Mouse (Mus musculus): ENCODE measurements around the gene Stk19. TPM values are rescaled to one million over a fixed set of nuclear protein-coding genes. Genes with fewer than 3 reads are reported as not detected.
"Not testable (repeated sequence)": the region's sequence is repeated elsewhere in the genome, so short reads cannot be mapped to it uniquely, and the experiment has no call there.

The Stk19 gene
- polyA plus RNA-seq, 1 experiment = 29.9 TPM

DNA sequence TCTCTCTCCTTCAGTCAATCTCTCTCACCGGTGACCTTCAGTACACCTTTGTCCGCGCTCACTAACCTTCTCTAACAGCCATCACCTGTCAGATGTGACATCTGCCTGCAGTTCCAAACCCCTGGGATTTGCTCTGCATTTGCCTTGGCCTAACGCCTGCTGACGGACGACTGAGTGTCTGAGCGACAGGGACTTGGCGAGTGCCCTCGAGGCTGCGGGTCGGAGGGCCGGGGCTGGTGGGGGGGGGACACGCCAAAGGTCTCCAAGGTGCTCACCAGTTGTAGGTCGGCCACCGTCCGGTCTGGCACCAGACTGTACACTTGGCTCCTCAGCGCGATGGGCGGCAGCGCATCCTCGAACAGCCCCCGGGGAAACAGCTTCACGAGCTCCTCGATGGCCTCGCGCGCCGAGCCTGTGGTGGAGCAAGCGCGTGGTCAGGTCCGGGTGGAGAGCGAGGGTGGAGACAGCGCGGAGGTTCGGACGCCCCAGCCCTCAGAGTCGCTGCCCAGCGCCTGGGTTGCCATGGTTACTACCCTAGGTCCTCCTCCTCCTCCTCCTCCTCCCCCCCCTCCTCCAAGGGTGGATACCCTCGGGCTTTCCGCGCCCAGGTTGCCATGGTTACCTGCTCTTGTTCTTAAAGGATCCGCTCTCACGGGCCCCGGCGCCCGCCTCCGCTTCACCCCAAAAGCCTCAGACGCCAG is 440 bp downstream of the Stk19 start:
- Histone ChIP-seq H3K4me3 (peak overlapping the region; percentile 96), H3K36me3 (ENCODE audit: control insufficient read depth, insufficient read depth) (no peaks in the 10 kb centered on the region)
- TF ChIP-seq POLR2A (IDR thresholded peaks at IDR 0.05; ENCODE audit: insufficient read length, low read depth) = peak; percentile 28
- TF ChIP-seq TCF12 (IDR thresholded peaks at IDR 0.05; ENCODE audit: insufficient read depth, poor library complexity, severe bottlenecking) = no peak

DNA sequence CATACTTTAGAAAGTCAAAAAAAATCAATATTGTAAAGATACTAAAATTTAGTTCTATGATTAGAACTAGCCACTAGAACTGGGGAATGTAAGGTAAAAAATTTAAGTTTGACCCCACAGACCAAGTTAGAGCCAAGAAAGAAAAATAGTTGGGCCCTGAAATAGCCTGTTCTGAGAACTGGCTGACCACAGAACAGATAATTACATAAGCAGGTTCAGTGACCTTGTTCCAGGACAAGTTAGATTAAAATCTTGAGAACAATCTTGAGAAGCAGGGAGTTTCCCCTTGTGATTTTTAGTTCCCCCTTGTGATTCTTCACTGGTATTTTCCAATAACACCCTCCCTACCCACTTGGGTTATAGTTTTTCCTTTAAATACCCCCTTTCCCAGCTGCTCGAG is 6.0 kb downstream of the Stk19 start:
- Histone ChIP-seq H3K79me2 (ENCODE audit: control insufficient read depth, insufficient read depth) (peaks cover 15% of the 10 kb centered on the region), H3K36me3 (ENCODE audit: control insufficient read depth, insufficient read depth) (peaks cover 20% of the 10 kb centered on the region)
- H3K4me3 ChIP-seq; H3K4me2 ChIP-seq (ENCODE audit: low read depth); H3ac ChIP-seq (ENCODE audit: control insufficient read depth, insufficient read length); H3K27me3 ChIP-seq (ENCODE audit: control insufficient read depth, insufficient read depth, insufficient read length): not testable (repeated sequence)

More for the DNA sequence above, 440 bp downstream of the Stk19 start:
- Histone ChIP-seq H3K79me2 (ENCODE audit: control insufficient read depth, insufficient read depth) (peaks cover 33% of the 10 kb centered on the region), H3K27me3 (ENCODE audit: control insufficient read depth, insufficient read depth, insufficient read length) (no peaks in the 10 kb centered on the region), H3K4me2 (ENCODE audit: low read depth) (peak overlapping the region; percentile 95), H3ac (ENCODE audit: control insufficient read depth, insufficient read length) (peak overlapping the region; percentile 12)

DNA sequence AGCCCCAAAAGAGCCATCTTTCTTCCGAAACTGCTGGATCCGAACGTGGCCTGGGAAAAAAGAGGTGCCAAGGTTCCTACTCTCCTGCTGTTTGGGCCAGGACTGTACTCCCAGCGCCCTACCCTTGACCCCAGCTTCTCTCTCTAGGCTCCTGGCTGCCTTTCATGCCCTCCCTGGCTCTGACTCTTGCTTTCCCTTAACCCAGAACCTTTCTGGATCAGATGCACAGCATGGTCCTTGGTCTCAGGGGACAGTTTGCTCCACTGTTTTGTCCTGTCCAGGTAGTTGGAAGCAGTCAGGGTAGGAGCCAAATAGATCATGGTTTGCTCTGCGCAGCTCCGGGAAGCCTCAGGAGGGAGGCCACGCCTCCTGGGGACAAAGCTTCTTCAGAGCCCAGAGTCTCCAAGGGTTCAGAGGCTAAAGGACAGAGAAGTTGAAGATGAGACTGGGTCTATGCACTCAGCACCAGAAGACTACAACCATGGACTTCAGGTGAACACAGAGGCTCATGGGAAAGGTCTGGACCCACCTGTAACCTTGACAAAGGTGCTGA is 21.9 kb downstream of the Stk19 start:
- TF ChIP-seq SRF (IDR thresholded peaks at IDR 0.05; ENCODE audit: control insufficient read depth, insufficient read length, low read depth) = no peak
- no peak for TF ChIP-seq E2F4 (IDR thresholded peaks at IDR 0.05; ENCODE audit: insufficient read depth)
- no peak for TF ChIP-seq USF1 (IDR thresholded peaks at IDR 0.05; ENCODE audit: low read depth)
- no peak for TF ChIP-seq POLR2A (IDR thresholded peaks at IDR 0.05; ENCODE audit: insufficient read length, low read depth)
- no peak for TF ChIP-seq MYOD1 (IDR thresholded peaks at IDR 0.05; ENCODE audit: control insufficient read depth in 1 of 3, insufficient read length in 2 of 3, low read depth in 2 of 3)
- TF ChIP-seq CEBPB (IDR thresholded peaks at IDR 0.05; ENCODE audit: insufficient read depth, poor library complexity, severe bottlenecking) = no peak
- no peak for TF ChIP-seq MYOG (IDR thresholded peaks at IDR 0.05; ENCODE audit: control insufficient read depth in 1 of 3, insufficient read depth in 1 of 3, insufficient read length in 2 of 3, low read depth in 2 of 3)
- TF ChIP-seq POLR2AphosphoS2 (IDR thresholded peaks at IDR 0.05; ENCODE audit: insufficient read length, low read depth) = no peak
- TF ChIP-seq TCF12 (IDR thresholded peaks at IDR 0.05; ENCODE audit: insufficient read depth, poor library complexity, severe bottlenecking) = no peak
- TF ChIP-seq MAX (IDR thresholded peaks at IDR 0.05; ENCODE audit: low read depth) = no peak
- TF ChIP-seq REST (IDR thresholded peaks at IDR 0.05; ENCODE audit: insufficient read depth, insufficient read length) = no peak
- TF ChIP-seq TCF3 (IDR thresholded peaks at IDR 0.05; ENCODE audit: insufficient read length, low read depth) = no peak

DNA sequence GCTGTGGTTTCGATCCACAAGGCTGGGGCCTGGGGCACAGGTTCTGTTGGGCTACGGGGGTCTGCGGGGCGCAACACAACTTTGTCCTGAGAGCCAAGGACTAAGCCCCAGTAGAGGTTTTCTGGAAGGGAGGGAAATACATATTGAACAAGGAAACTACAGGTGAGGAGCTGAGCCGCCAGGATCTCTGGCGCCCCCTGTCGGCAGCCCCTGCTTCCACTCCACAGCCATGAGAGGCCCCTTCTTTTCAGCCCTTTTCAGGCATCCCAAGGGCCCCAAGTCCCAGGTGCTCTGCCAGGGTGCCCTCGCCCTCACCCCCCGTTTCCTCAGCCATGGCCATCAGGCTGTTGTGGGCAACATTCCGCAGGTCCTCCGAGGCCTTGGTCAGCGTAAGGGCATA is 23.0 kb downstream of the Stk19 start:
- H3K79me2 ChIP-seq (ENCODE audit: control insufficient read depth, insufficient read depth); H3K4me2 ChIP-seq (ENCODE audit: low read depth); H3K27me3 ChIP-seq (ENCODE audit: control insufficient read depth, insufficient read depth, insufficient read length); H3ac ChIP-seq (ENCODE audit: control insufficient read depth, insufficient read length); H3K4me3 ChIP-seq; H3K36me3 ChIP-seq (ENCODE audit: control insufficient read depth, insufficient read depth): not testable (repeated sequence)

More for the DNA sequence above, 21.9 kb downstream of the Stk19 start:
- Histone ChIP-seq H3ac (ENCODE audit: control insufficient read depth, insufficient read length) (no peak overlapping the region), H3K27me3 (ENCODE audit: control insufficient read depth, insufficient read depth, insufficient read length) (no peaks in the 10 kb centered on the region), H3K4me3 (no peak overlapping the region), H3K36me3 (ENCODE audit: control insufficient read depth, insufficient read depth) (no peaks in the 10 kb centered on the region), H3K4me2 (ENCODE audit: low read depth) (no peak overlapping the region), H3K79me2 (ENCODE audit: control insufficient read depth, insufficient read depth) (no peaks in the 10 kb centered on the region)

DNA sequence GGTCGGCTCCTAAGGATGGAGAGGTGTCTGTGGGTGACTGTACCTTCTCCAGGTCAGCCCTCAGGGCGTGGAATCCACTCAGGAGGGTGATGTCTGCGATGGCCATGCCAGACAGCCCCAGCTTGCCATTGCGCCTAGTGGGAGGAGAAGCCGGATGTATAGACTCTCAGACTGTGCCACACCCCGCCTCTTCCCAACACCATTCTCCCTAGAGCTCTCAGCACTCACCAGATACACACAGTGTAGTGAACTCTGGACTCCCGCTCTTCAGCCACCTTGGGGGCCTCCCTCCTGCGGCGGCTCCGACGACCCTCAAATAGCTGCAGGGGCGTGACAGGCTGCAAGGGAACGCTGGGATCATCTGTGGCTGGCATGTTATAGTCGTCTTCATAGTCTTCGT is 25.5 kb downstream of the Stk19 start:
- H3ac ChIP-seq (ENCODE audit: control insufficient read depth, insufficient read length) = no peak overlapping the region
- H3K36me3 ChIP-seq (ENCODE audit: control insufficient read depth, insufficient read depth) = no peaks in the 10 kb centered on the region
- H3K27me3 ChIP-seq (ENCODE audit: control insufficient read depth, insufficient read depth, insufficient read length) = no peaks in the 10 kb centered on the region
- H3K79me2 ChIP-seq (ENCODE audit: control insufficient read depth, insufficient read depth) = no peaks in the 10 kb centered on the region
- no peak overlapping the region for H3K4me3 ChIP-seq
- H3K4me2 ChIP-seq (ENCODE audit: low read depth) = no peak overlapping the region
- TF ChIP-seq POLR2AphosphoS2 (IDR thresholded peaks at IDR 0.05; ENCODE audit: insufficient read length, low read depth) (no peak), REST (IDR thresholded peaks at IDR 0.05; ENCODE audit: insufficient read depth, insufficient read length) (no peak), USF1 (IDR thresholded peaks at IDR 0.05; ENCODE audit: low read depth) (no peak), POLR2A (IDR thresholded peaks at IDR 0.05; ENCODE audit: insufficient read length, low read depth) (no peak), TCF12 (IDR thresholded peaks at IDR 0.05; ENCODE audit: insufficient read depth, poor library complexity, severe bottlenecking) (no peak), CEBPB (IDR thresholded peaks at IDR 0.05; ENCODE audit: insufficient read depth, poor library complexity, severe bottlenecking) (no peak), E2F4 (IDR thresholded peaks at IDR 0.05; ENCODE audit: insufficient read depth) (no peak), TCF3 (IDR thresholded peaks at IDR 0.05; ENCODE audit: insufficient read length, low read depth) (no peak), MYOD1 (IDR thresholded peaks at IDR 0.05; ENCODE audit: control insufficient read depth in 1 of 3, insufficient read length in 2 of 3, low read depth in 2 of 3) (no peak), MYOG (IDR thresholded peaks at IDR 0.05; ENCODE audit: control insufficient read depth in 1 of 3, insufficient read depth in 1 of 3, insufficient read length in 2 of 3, low read depth in 2 of 3) (no peak), SRF (IDR thresholded peaks at IDR 0.05; ENCODE audit: control insufficient read depth, insufficient read length, low read depth) (no peak), MAX (IDR thresholded peaks at IDR 0.05; ENCODE audit: low read depth) (no peak)

DNA sequence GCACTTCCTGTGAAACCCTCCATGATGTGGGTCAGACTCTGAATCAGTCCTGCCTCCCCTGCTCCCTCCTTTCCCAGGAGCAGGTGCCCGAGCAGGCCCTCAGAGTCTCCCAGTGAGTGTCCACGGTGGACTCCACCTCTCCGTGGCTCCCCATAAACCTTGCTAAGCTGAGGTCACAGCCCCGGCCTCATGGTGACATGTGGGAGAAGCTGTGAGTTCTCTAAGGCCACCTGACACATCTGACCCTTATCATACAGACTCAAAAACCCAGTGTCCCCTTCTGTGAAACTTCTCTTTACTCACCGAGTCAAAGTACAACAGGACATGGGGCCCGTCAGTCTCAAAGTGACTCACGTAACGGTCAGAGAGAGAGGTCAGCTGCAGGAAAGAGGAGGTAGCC is 25.9 kb downstream of the Stk19 start:
- H3K4me3 ChIP-seq; H3K79me2 ChIP-seq (ENCODE audit: control insufficient read depth, insufficient read depth); H3K4me2 ChIP-seq (ENCODE audit: low read depth); H3K36me3 ChIP-seq (ENCODE audit: control insufficient read depth, insufficient read depth); H3ac ChIP-seq (ENCODE audit: control insufficient read depth, insufficient read length); H3K27me3 ChIP-seq (ENCODE audit: control insufficient read depth, insufficient read depth, insufficient read length): not testable (repeated sequence)

DNA sequence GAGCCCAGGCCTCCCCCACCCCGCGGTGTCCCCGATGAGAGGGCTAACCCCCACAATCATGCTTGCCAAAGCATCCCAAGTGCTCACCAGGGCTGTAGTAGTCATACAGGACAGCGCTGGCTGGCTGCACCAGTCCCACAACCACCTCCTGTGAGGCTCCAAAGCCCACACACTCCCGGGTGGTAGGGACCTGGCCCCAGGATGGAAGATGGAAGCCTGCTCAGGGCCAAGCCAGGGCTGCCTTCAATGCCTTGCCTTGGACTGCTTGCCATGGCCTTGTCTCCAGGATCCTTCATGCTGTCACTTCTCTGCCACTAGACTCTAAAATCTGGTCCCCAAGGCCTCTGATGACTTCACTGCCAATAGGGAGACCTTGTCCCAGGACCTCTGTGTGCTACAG is 26.3 kb downstream of the Stk19 start:
- H3ac ChIP-seq (ENCODE audit: control insufficient read depth, insufficient read length); H3K79me2 ChIP-seq (ENCODE audit: control insufficient read depth, insufficient read depth); H3K4me3 ChIP-seq; H3K36me3 ChIP-seq (ENCODE audit: control insufficient read depth, insufficient read depth); H3K27me3 ChIP-seq (ENCODE audit: control insufficient read depth, insufficient read depth, insufficient read length); H3K4me2 ChIP-seq (ENCODE audit: low read depth): not testable (repeated sequence)

Data from myocyte (in vitro differentiated cells).